Mouse (Mus musculus): ENCODE data around the gene Thap11. TPM values are rescaled to one million over a fixed set of nuclear protein-coding genes. Genes with fewer than 3 reads are reported as not detected.
"Not testable (repeated sequence)": the region's sequence is repeated elsewhere in the genome, so short reads cannot be mapped to it uniquely, and the experiment has no call there.

The Thap11 gene
- polyA plus RNA-seq, 1 experiment from 2014 or later = 62.2 TPM

DNA sequence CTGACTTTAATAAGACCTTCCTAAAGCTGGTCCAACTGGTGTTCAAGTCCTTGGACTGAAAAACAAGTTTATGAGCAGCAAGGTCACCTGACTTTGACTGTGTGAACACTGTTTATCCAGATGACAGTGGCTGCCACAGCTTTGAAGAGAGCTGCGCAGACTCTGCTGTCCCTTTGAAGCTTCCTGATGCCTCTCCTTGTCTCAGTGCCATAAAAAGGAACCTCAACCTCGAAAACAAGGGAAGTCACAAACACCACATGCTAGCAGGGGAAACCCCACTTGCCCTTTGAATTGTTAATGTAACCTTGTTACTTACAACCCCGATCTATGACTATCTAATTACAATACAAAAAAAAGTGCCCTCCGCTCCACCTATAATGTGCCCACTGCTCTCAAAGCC is 29.4 kb upstream of the Thap11 start:
- Histone ChIP-seq H3K36me3 (peaks cover 39% of the 10 kb centered on the region), H3K4me2 (replicated peaks) (peak overlapping the region; percentile 99), H3K4me3 (replicated peaks) (peak overlapping the region; percentile 95), H3K9me3 (no peaks in the 10 kb centered on the region), H3K4me1 (replicated peaks) (peaks cover 32% of the 10 kb centered on the region), H3K9ac (replicated peaks) (peak overlapping the region; percentile 96), H3K27me3 (no peaks in the 10 kb centered on the region), H3K27ac (no peak overlapping the region)
- 89% methylated on average over 4 of the region's 4 CpGs for WGBS
- no peak for ATAC-seq

DNA sequence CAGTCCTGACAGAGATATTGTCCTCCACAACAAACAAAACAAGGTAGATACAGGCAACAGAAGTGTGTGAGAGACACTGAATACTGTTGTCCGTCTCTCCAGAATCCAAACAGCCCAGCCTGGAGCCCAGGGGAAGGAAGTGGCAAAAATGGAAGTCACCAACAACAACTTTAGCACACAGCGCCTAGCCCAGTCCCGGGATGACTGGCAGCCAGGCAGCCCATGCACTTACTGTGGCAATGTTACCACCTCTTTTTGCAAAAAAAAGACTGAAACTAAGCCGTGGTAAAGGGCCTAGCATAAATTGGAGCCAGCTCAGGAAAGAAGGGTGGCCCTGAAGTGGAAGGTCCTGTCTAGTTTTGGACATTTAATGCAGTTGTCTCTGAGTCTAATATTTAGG is 28.6 kb upstream of the Thap11 start:
- Histone ChIP-seq H3K4me1 (replicated peaks) (peaks cover 32% of the 10 kb centered on the region), H3K9me3 (no peaks in the 10 kb centered on the region), H3K27me3 (no peaks in the 10 kb centered on the region), H3K27ac (0 out of 2 replicates have a peak overlapping the region, but pooled peaks have one; percentile 55), H3K4me3 (replicated peaks) (peak overlapping the region; percentile 95), H3K4me2 (replicated peaks) (peak overlapping the region; percentile 99), H3K36me3 (peaks cover 30% of the 10 kb centered on the region), H3K9ac (replicated peaks) (peak overlapping the region; percentile 96)
- ATAC-seq = no peak
- 14% methylated on average over 4 of the region's 4 CpGs for WGBS

DNA sequence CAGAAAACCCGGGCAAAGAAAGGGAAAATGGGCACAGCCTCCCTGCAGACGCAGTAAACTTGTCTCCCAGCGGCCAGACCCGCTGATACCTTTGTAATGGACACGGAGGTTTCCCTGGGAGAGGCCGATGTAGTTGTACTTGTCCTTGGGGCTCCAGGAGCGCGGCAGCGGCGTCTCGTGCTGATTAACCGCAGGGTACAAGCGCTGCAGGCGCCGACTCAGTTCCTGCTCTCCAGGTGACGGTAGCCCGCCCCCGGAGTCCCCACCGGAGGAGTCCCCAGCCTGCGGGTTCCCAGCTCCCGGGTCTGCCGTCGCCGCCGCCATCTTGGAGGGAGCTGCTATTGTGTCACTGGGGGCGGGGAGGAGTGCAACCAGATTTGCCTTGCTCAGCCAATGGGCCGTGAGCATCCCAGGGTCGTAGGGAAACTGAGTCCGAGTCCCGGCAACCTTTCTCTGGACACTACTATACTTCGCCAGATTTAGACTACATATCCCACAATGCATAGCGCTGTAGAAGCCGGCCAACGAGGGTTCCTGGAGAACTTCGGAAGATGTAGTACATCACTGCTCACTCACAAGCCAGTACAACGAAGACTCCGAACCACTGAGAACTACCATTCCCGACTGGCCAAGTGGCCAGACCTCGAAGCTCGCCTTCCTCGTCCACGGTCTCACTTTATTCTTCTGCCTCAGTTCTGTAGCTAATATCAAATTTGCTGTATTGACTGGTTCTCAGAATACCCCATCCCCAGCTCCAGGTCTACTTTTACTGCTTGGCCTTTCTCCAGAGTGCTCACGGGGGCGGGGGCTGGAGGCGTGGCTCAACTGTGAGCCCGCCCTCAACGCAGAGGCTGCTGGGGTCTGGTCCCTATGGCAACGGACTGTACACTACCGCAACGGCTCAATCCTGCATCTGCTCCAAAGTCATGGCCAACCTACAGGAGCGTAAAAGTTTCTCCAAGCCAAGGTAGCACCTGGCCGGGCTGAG is 27.8 kb upstream of the Thap11 start, which contains the start of the genes Ranbp10 and Tsnaxip1:
TSS of gene Ranbp10 (minus strand) at position 490 of the 988 bp plus-strand sequence.
TSS of gene Tsnaxip1 (plus strand) at position 871 of the 988 bp plus-strand sequence.
- Histone ChIP-seq H3K9me3 (no peaks in the 10 kb centered on the region), H3K9ac (replicated peaks) (peak within 1 kb of the TSS; percentile 96), H3K36me3 (peaks cover 23% of the 10 kb centered on the region), H3K4me3 (replicated peaks) (peak within 1 kb of the TSS; percentile 95), H3K4me2 (replicated peaks) (peak within 1 kb of the TSS; percentile 99), H3K4me1 (replicated peaks) (peaks cover 32% of the 10 kb centered on the region), H3K27ac (peak within 1 kb of the TSS; percentile 55), H3K27me3 (no peaks in the 10 kb centered on the region)
- ATAC-seq = peak; percentile 99
- WGBS = under 1% methylated on average over 52 of the region's 52 CpGs

- H3K9me3 ChIP-seq; H3K4me2 ChIP-seq (replicated peaks); H3K36me3 ChIP-seq; ATAC-seq; H3K4me3 ChIP-seq (replicated peaks); H3K4me1 ChIP-seq (replicated peaks); H3K9ac ChIP-seq (replicated peaks); H3K27ac ChIP-seq; H3K27me3 ChIP-seq: not testable (repeated sequence)
- WGBS = 74% methylated on average over 2 of the region's 2 CpGs
Measured at GRCm38 (mm10) chr8:105833740-105834139, 21.2 kb upstream of the Thap11 start.

GRCm38 (mm10) chr8:105835318-105835717 is 19.6 kb upstream of the Thap11 start:
- 31% methylated on average over 11 of the region's 11 CpGs for WGBS
- no peak for ATAC-seq
- H3K4me1 ChIP-seq (replicated peaks) = no peaks in the 10 kb centered on the region
- no peak overlapping the region for H3K4me3 ChIP-seq (replicated peaks)
- no peak overlapping the region for H3K4me2 ChIP-seq (replicated peaks)
- H3K27ac ChIP-seq = no peak overlapping the region
- H3K9ac ChIP-seq (replicated peaks) = no peak overlapping the region
- no peaks in the 10 kb centered on the region for H3K9me3 ChIP-seq
- H3K27me3 ChIP-seq = no peaks in the 10 kb centered on the region
- H3K36me3 ChIP-seq = no peaks in the 10 kb centered on the region

DNA sequence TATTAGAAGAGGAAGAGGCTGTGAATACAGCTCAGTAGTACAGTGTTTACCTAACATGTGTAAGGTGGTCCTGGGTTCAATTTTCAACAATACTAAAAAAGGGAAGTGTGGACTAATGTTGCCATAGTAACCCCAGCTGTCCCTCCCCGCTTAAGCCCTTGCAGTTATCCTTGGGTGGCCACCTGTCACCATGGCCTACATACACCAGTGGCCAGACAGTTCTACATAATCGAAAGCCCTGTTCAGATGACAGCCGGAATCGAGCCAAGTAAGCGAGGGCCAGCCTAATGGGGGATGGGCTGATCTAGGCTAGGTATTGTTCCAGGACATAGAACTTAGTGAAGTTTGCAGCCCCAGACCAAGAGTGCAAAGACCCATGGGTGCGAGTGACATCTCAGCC is 17.9 kb upstream of the Thap11 start:
- H3K9ac ChIP-seq (replicated peaks) = no peak overlapping the region
- H3K4me1 ChIP-seq (replicated peaks) = no peaks in the 10 kb centered on the region
- peaks cover 11% of the 10 kb centered on the region for H3K36me3 ChIP-seq
- no peak overlapping the region for H3K4me3 ChIP-seq (replicated peaks)
- ATAC-seq = no peak
- no peak overlapping the region for H3K27ac ChIP-seq
- H3K27me3 ChIP-seq = no peaks in the 10 kb centered on the region
- no peaks in the 10 kb centered on the region for H3K9me3 ChIP-seq
- 81% methylated on average over 6 of the region's 6 CpGs for WGBS
- no peak overlapping the region for H3K4me2 ChIP-seq (replicated peaks)

DNA sequence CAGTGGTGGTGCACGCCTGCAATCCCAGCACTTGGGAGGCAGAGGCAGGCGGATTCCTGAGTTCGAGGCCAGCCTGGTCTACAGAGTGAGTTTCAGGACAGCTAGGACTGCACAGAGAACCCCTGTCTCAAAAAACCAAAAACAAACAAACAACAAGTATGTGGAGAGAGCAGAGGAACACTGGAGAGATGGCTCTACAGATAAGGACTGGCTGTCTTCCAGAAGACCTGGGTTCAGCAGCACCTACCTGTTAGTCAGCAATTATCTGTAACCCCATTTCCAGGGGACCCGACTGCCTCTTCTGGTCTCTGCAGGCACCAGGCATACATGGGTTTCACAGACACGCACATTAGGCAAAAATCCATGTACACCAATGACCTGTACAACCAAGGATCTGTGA is 15.7 kb upstream of the Thap11 start:
- no peak overlapping the region for H3K4me3 ChIP-seq (replicated peaks)
- H3K4me2 ChIP-seq (replicated peaks) = no peak overlapping the region
- 89% methylated on average over 5 of the region's 5 CpGs for WGBS
- no peaks in the 10 kb centered on the region for H3K27me3 ChIP-seq
- H3K9ac ChIP-seq (replicated peaks) = no peak overlapping the region
- peaks cover 29% of the 10 kb centered on the region for H3K36me3 ChIP-seq
- no peaks in the 10 kb centered on the region for H3K9me3 ChIP-seq
- ATAC-seq = no peak
- H3K4me1 ChIP-seq (replicated peaks) = no peaks in the 10 kb centered on the region
- no peak overlapping the region for H3K27ac ChIP-seq

- Histone ChIP-seq H3K27ac (no peak overlapping the region), H3K9me3 (no peaks in the 10 kb centered on the region), H3K4me2 (replicated peaks) (no peak overlapping the region), H3K9ac (replicated peaks) (no peak overlapping the region), H3K27me3 (no peaks in the 10 kb centered on the region), H3K4me1 (replicated peaks) (peaks cover 8% of the 10 kb centered on the region), H3K36me3 (peaks cover 76% of the 10 kb centered on the region), H3K4me3 (replicated peaks) (no peak overlapping the region)
- no peak for ATAC-seq
- WGBS = 92% methylated on average over 11 of the region's 11 CpGs
Measured at GRCm38 (mm10) chr8:105846678-105847077, 8.3 kb upstream of the Thap11 start.

DNA sequence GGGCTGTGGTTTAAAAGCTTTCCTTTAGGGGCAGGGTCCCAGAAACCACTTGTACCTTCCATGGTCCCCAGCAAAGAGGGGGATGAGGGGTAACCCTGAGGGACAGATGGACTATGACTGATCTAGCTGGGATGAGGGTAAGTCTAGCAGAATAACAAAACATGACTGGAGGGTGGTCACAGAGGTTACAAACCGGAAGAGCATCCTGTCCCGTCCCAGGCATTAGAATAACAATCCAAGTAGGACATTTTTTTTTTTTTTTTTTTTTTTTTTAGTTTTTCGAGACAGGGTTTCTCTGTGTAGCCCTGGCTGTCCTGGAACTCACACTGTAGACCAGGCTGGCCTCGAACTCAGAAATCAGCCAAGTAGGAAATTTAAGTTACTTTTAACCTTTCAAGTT is 4.9 kb upstream of the Thap11 start:
- no peak overlapping the region; the same call in 1 of the 2 replicates for H3K9ac ChIP-seq (replicated peaks)
- H3K27ac ChIP-seq = no peak overlapping the region
- ATAC-seq = no peak
- 95% methylated on average over 4 of the region's 4 CpGs for WGBS
- no peaks in the 10 kb centered on the region for H3K27me3 ChIP-seq
- peaks cover 8% of the 10 kb centered on the region for H3K4me1 ChIP-seq (replicated peaks)
- no peak overlapping the region; the same call in 1 of the 2 replicates for H3K4me3 ChIP-seq (replicated peaks)
- no peaks in the 10 kb centered on the region for H3K9me3 ChIP-seq
- peaks cover 47% of the 10 kb centered on the region for H3K36me3 ChIP-seq
- H3K4me2 ChIP-seq (replicated peaks) = peak overlapping the region; percentile 40; the same call in 1 of the 2 replicates

DNA sequence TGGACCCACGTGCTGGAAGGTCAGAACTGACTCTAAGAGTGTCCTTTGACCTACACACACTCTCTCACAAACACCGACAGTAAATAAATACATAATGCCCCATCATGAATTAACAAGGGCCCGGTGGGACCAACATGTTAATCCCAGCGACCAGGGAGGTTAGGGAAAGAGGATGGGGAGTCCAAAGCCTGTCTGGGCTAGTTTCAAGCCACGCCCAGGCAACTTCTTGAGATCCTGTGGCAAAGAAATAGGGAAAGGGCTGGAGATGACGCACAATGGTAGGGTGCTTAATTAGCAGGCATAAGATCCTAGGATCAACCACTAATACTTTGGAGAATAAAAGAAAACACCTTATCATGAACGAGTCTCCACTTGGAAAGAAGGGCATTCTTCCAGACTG is 4.3 kb upstream of the Thap11 start:
- H3K27me3 ChIP-seq = no peaks in the 10 kb centered on the region
- no peaks in the 10 kb centered on the region for H3K9me3 ChIP-seq
- no peak overlapping the region for H3K27ac ChIP-seq
- H3K4me1 ChIP-seq (replicated peaks) = peaks cover 8% of the 10 kb centered on the region
- H3K9ac ChIP-seq (replicated peaks) = peak overlapping the region; percentile 48; the same call in 1 of the 2 replicates
- peaks cover 41% of the 10 kb centered on the region for H3K36me3 ChIP-seq
- ATAC-seq = no peak
- H3K4me3 ChIP-seq (replicated peaks) = peak overlapping the region; percentile 19
- peak overlapping the region; percentile 40 for H3K4me2 ChIP-seq (replicated peaks)
- WGBS = 75% methylated on average over 7 of the region's 7 CpGs

DNA sequence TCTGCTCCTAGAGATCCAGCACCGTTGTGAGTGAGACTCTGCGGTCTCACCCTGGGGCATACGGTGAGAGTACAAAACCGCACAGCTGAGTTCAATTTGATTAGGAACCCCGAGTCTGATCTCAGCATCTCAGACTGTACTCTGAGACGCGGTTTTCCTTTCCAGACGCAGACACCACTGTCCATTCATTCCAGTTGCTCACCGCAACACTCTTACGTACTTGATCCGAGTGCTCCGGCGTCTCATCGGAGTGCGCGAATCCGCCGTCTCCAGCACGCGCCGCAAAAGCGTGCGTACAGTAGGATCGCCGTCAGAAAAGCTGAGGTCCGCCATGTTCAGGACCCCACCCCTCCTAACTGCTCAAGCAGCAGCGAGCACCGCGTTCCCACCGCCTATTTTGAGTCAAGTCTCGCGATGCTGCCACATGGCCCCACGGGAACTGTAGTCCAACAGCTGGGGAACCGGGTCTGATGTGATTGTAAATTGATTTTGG is 3.2 kb upstream of the Thap11 start:
- peak overlapping the region; percentile 84 for H3K9ac ChIP-seq (replicated peaks)
- peak; percentile 81 for ATAC-seq
- H3K4me3 ChIP-seq (replicated peaks) = peak overlapping the region; percentile 90
- H3K36me3 ChIP-seq = peaks cover 30% of the 10 kb centered on the region
- H3K27ac ChIP-seq = peak overlapping the region; percentile 80
- H3K9me3 ChIP-seq = no peaks in the 10 kb centered on the region
- no peaks in the 10 kb centered on the region for H3K27me3 ChIP-seq
- H3K4me1 ChIP-seq (replicated peaks) = peaks cover 17% of the 10 kb centered on the region
- WGBS = under 1% methylated on average over 34 of the region's 34 CpGs
- peak overlapping the region; percentile 83 for H3K4me2 ChIP-seq (replicated peaks)

GRCm38 (mm10) chr8:105852146-105852729 is 2.7 kb upstream of the Thap11 start:
- Histone ChIP-seq H3K36me3 (peaks cover 25% of the 10 kb centered on the region), H3K9me3 (no peaks in the 10 kb centered on the region), H3K4me3 (replicated peaks) (peak overlapping the region; percentile 90; the same call in 1 of the 2 replicates), H3K27ac (no peak overlapping the region), H3K27me3 (no peaks in the 10 kb centered on the region), H3K4me1 (replicated peaks) (peaks cover 23% of the 10 kb centered on the region), H3K4me2 (replicated peaks) (no peak overlapping the region), H3K9ac (replicated peaks) (no peak overlapping the region)
- 79% methylated on average over 12 of the region's 12 CpGs for WGBS
- ATAC-seq = no peak
